Mouse (Mus musculus) cortical plate, adult 2 months (tissue): ENCODE results near the gene Farsa.

Source experiments
- CTCF ChIP-seq: fragments of 200-500 bp; IDR thresholded peaks from 2 replicates; pipeline ENCODE4 v1.5.1; 2011; ENCODE audit warnings: mild to moderate bottlenecking, control low read depth, low read length; ENCODE audit not compliant: insufficient read depth; ENCODE audit errors: extremely low read depth
- POLR2A ChIP-seq: fragments of 200-500 bp; IDR thresholded peaks from 2 replicates; pipeline ENCODE4 v1.6.1; 2011; ENCODE audit warnings: mild to moderate bottlenecking, low read length, control low read depth; ENCODE audit not compliant: insufficient read depth; ENCODE audit errors: extremely low read depth

DNA sequence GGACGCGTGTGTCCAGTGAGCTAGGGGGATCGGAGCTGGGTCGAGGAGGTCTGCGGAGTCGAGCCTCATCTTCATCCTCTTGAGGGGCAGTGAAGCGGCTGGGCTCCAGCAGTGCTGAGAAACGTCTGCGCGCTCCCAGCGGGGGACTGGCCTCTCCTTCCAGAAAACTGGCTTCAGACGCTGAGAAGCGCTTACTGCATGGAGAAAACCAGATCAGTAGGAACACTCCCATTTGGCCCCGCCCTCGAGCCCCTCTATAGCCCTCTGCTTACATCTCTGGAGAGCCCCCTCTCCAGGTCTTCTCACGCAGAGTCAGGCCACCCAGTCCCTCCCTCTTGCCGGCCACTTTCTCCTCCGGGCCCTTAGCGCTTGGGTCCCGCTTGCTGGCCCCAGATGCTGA is 61.0 kb downstream of the Farsa start:
- TF ChIP-seq CTCF (no peak), POLR2A (no peak)
